Mouse (Mus musculus) granulocyte monocyte progenitor cell, adult 5-6 weeks (primary cell): ENCODE data around the gene 1700057G04Rik. TPM values are rescaled to one million over a fixed set of nuclear protein-coding genes. Genes with fewer than 3 reads are reported as not detected.

Experiments used
- ATAC-seq: replicated peaks from 2 replicates; pipeline ENCODE4 v1.8.0; 2016; ENCODE audit warnings: mild to moderate bottlenecking, moderate TSS enrichment, inconsistent platforms; ENCODE audit not compliant: poor library complexity, severe bottlenecking
- total RNA-seq, 2 experiments: library from RNA; stranded (forward) in 1 of 2; stranded (reverse) in 1 of 2; fragments of 200-712, 200-1000 nt in 1 of 2; fragments of >200 nt in 1 of 2; fragmentation: Nextera tagmentation in 1 of 2; gene quantifications; 2 replicates each; pipeline ENCODE4 v1.2.3; 2014 to 2017

The 1700057G04Rik gene
- total RNA-seq (2014; fragmentation: Nextera tagmentation), result not detected in 2 replicates
- total RNA-seq (2017), result not detected in 2 replicates

- ATAC-seq, result no peak
These were observed at the start of gene 1700057G04Rik for GRCm38 (mm10) chr9:92309077-92309476. Gene 1700057G04Rik (plus strand): TSS chr9:92309377.

- ATAC-seq, result no peak
These were observed 48.6 kb upstream of the 1700057G04Rik start for GRCm38 (mm10) chr9:92260481-92261159.

- ATAC-seq, result peak; percentile 38; the same call in 1 of the 2 replicates
These were observed 43.5 kb upstream of the 1700057G04Rik start for GRCm38 (mm10) chr9:92265719-92266118.

GRCm38 (mm10) chr9:92266558-92267171 is 42.5 kb upstream of the 1700057G04Rik start:
- ATAC-seq, result no peak

- no peak for ATAC-seq
These were observed 41.4 kb upstream of the 1700057G04Rik start for GRCm38 (mm10) chr9:92267732-92268131.

- ATAC-seq, result peak; percentile 94
These were observed 39.3 kb upstream of the 1700057G04Rik start for GRCm38 (mm10) chr9:92269829-92270404.

- no peak for ATAC-seq
These were observed 38.2 kb upstream of the 1700057G04Rik start for GRCm38 (mm10) chr9:92270927-92271326.

GRCm38 (mm10) chr9:92272650-92273049 is 36.5 kb upstream of the 1700057G04Rik start:
- no peak for ATAC-seq

GRCm38 (mm10) chr9:92273271-92273670 is 35.9 kb upstream of the 1700057G04Rik start:
- no peak for ATAC-seq

GRCm38 (mm10) chr9:92273956-92274762 is 35.0 kb upstream of the 1700057G04Rik start:
- ATAC-seq, result peak; percentile 20

- no peak for ATAC-seq
These were observed 33.5 kb upstream of the 1700057G04Rik start, which contains the start of gene Plscr2 for GRCm38 (mm10) chr9:92275486-92276207. Gene Plscr2 (plus strand): TSS chr9:92275602.

- no peak for ATAC-seq
These were observed 32.8 kb upstream of the 1700057G04Rik start for GRCm38 (mm10) chr9:92276360-92276759.

- no peak for ATAC-seq
These were observed 29.1 kb upstream of the 1700057G04Rik start for GRCm38 (mm10) chr9:92280048-92280447.

GRCm38 (mm10) chr9:92282563-92283171 is 26.5 kb upstream of the 1700057G04Rik start:
- peak; percentile 46; the same call in 1 of the 2 replicates for ATAC-seq

- peak; percentile 50; the same call in 1 of the 2 replicates for ATAC-seq
These were observed 19.5 kb upstream of the 1700057G04Rik start for GRCm38 (mm10) chr9:92289675-92290074.

GRCm38 (mm10) chr9:92292169-92292568 is 17.0 kb upstream of the 1700057G04Rik start:
- no peak for ATAC-seq

GRCm38 (mm10) chr9:92292922-92293321 is 16.3 kb upstream of the 1700057G04Rik start:
- no peak for ATAC-seq

GRCm38 (mm10) chr9:92293560-92294548 is 15.3 kb upstream of the 1700057G04Rik start:
- no peak for ATAC-seq
